Mouse (Mus musculus): ENCODE measurements around the gene Homer2. TPM values are rescaled to one million over a fixed set of nuclear protein-coding genes. Genes with fewer than 3 reads are reported as not detected.

Gene Homer2
- polyA plus RNA-seq, 1 experiment, result 17.1 TPM

GRCm38 (mm10) chr7:81644551-81645235 is 62.6 kb downstream of the Homer2 start:
- DNase-seq (ENCODE audit: low read depth), result no peak
- TF ChIP-seq CTCF (IDR thresholded peaks at IDR 0.05; ENCODE audit: borderline replicate concordance, extremely low read depth, insufficient read depth, insufficient read length), result no peak
- no peak for TF ChIP-seq POLR2A (IDR thresholded peaks at IDR 0.05; ENCODE audit: borderline replicate concordance, extremely low read depth, insufficient read depth, insufficient read length, poor library complexity, severe bottlenecking)

- TF ChIP-seq CTCF (IDR thresholded peaks at IDR 0.05; ENCODE audit: borderline replicate concordance, extremely low read depth, insufficient read depth, insufficient read length), result no peak
- TF ChIP-seq POLR2A (IDR thresholded peaks at IDR 0.05; ENCODE audit: borderline replicate concordance, extremely low read depth, insufficient read depth, insufficient read length, poor library complexity, severe bottlenecking), result no peak
- DNase-seq (ENCODE audit: low read depth), result no peak
Observed at GRCm38 (mm10) chr7:81641101-81641500, 66.2 kb downstream of the Homer2 start.

- no peak for DNase-seq (ENCODE audit: low read depth)
Observed at GRCm38 (mm10) chr7:81632586-81632985, 74.7 kb downstream of the Homer2 start.

GRCm38 (mm10) chr7:81631261-81631660 is 76.1 kb downstream of the Homer2 start:
- TF ChIP-seq CTCF (IDR thresholded peaks at IDR 0.05; ENCODE audit: borderline replicate concordance, extremely low read depth, insufficient read depth, insufficient read length) (no peak), POLR2A (IDR thresholded peaks at IDR 0.05; ENCODE audit: borderline replicate concordance, extremely low read depth, insufficient read depth, insufficient read length, poor library complexity, severe bottlenecking) (no peak)
- no peak for DNase-seq (ENCODE audit: low read depth)

More at GRCm38 (mm10) chr7:81632586-81632985, 74.7 kb downstream of the Homer2 start:
- no peak for TF ChIP-seq CTCF (IDR thresholded peaks at IDR 0.05; ENCODE audit: borderline replicate concordance, extremely low read depth, insufficient read depth, insufficient read length)
- no peak for TF ChIP-seq POLR2A (IDR thresholded peaks at IDR 0.05; ENCODE audit: borderline replicate concordance, extremely low read depth, insufficient read depth, insufficient read length, poor library complexity, severe bottlenecking)

- TF ChIP-seq CTCF (IDR thresholded peaks at IDR 0.05; ENCODE audit: borderline replicate concordance, extremely low read depth, insufficient read depth, insufficient read length) (peak; percentile 51; the same call in 1 of the 2 replicates), POLR2A (IDR thresholded peaks at IDR 0.05; ENCODE audit: borderline replicate concordance, extremely low read depth, insufficient read depth, insufficient read length, poor library complexity, severe bottlenecking) (no peak)
- DNase-seq (ENCODE audit: low read depth), result no peak
Observed at GRCm38 (mm10) chr7:81626460-81626859, 80.9 kb downstream of the Homer2 start.

- no peak for TF ChIP-seq CTCF (IDR thresholded peaks at IDR 0.05; ENCODE audit: borderline replicate concordance, extremely low read depth, insufficient read depth, insufficient read length)
- DNase-seq (ENCODE audit: low read depth), result no peak
Observed at GRCm38 (mm10) chr7:81623767-81624166, 83.6 kb downstream of the Homer2 start.

GRCm38 (mm10) chr7:81622793-81623192 is 84.5 kb downstream of the Homer2 start:
- no peak for TF ChIP-seq CTCF (IDR thresholded peaks at IDR 0.05; ENCODE audit: borderline replicate concordance, extremely low read depth, insufficient read depth, insufficient read length)
- TF ChIP-seq POLR2A (IDR thresholded peaks at IDR 0.05; ENCODE audit: borderline replicate concordance, extremely low read depth, insufficient read depth, insufficient read length, poor library complexity, severe bottlenecking), result no peak
- DNase-seq (ENCODE audit: low read depth), result no peak

- no peak for DNase-seq (ENCODE audit: low read depth)
- TF ChIP-seq CTCF (IDR thresholded peaks at IDR 0.05; ENCODE audit: borderline replicate concordance, extremely low read depth, insufficient read depth, insufficient read length) (no peak), POLR2A (IDR thresholded peaks at IDR 0.05; ENCODE audit: borderline replicate concordance, extremely low read depth, insufficient read depth, insufficient read length, poor library complexity, severe bottlenecking) (no peak)
Observed at GRCm38 (mm10) chr7:81615031-81615430, 92.3 kb downstream of the Homer2 start.

GRCm38 (mm10) chr7:81612856-81613635 is 94.3 kb downstream of the Homer2 start:
- DNase-seq (ENCODE audit: low read depth), result no peak
- TF ChIP-seq POLR2A (IDR thresholded peaks at IDR 0.05; ENCODE audit: borderline replicate concordance, extremely low read depth, insufficient read depth, insufficient read length, poor library complexity, severe bottlenecking), result no peak
- TF ChIP-seq CTCF (IDR thresholded peaks at IDR 0.05; ENCODE audit: borderline replicate concordance, extremely low read depth, insufficient read depth, insufficient read length), result no peak

GRCm38 (mm10) chr7:81610125-81610524 is 97.2 kb downstream of the Homer2 start:
- peak; percentile 33 for DNase-seq (ENCODE audit: low read depth)
- peak; percentile 33; the same call in 1 of the 2 replicates for TF ChIP-seq CTCF (IDR thresholded peaks at IDR 0.05; ENCODE audit: borderline replicate concordance, extremely low read depth, insufficient read depth, insufficient read length)
- TF ChIP-seq POLR2A (IDR thresholded peaks at IDR 0.05; ENCODE audit: borderline replicate concordance, extremely low read depth, insufficient read depth, insufficient read length, poor library complexity, severe bottlenecking), result no peak

GRCm38 (mm10) chr7:81606452-81606851 is 100.9 kb downstream of the Homer2 start:
- no peak for DNase-seq (ENCODE audit: low read depth)
- TF ChIP-seq CTCF (IDR thresholded peaks at IDR 0.05; ENCODE audit: borderline replicate concordance, extremely low read depth, insufficient read depth, insufficient read length), result no peak
- no peak for TF ChIP-seq POLR2A (IDR thresholded peaks at IDR 0.05; ENCODE audit: borderline replicate concordance, extremely low read depth, insufficient read depth, insufficient read length, poor library complexity, severe bottlenecking)
